8 mouse cellular contexts compared by ENCODE assay signal in the genomic region with DNA sequence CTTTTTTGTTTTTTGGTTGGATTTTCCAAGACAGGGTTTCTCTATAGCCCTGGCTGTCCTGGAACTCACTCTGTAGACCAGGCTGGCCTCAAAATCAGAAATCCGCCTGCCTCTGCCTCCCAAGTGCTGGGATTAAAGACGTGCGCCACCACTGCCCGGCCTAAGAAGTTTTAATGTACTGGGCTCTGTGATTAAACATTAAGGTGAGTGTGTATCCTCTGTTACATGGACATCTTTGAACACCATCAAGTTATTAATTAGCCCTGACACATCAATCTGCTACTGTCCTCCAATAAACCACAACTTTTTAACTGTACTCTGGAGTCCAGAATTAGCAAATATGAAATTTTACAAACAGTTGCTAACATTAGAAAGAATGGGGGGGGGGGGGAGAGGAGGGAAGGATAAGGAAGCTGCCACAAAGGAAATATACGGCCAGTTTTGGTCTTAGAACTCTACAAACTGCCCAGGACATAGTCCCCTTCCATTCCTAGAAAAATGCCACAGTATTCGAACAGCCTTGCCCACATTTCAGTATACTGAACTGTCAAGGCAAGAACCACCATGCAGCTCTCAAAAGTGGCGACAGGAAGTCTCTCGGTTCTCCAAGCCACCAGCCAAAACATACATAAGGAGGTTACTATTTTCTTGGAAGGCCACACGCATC. TPM values are rescaled to one million over a fixed set of nuclear protein-coding genes. Genes with fewer than 3 reads are reported as not detected.
DNase-seq lines count a peak whose midpoint lies in the region; ATAC-seq and TF ChIP-seq lines count a peak whose summit lies in the region.

No protein-coding gene starts in this region.

- no peak for TF ChIP-seq CTCF in kidney, adult 2 months (conservative IDR thresholded peaks at IDR 0.05; ENCODE audit: insufficient read depth, insufficient read length, low read depth, low read length)
- no peak for TF ChIP-seq CTCF in bone marrow macrophage, adult 2 months (IDR thresholded peaks at IDR 0.05; ENCODE audit: low read depth, low read length)

- H3K27ac ChIP-seq in kidney, adult 2 months (ENCODE audit: insufficient read depth, low read depth, low read length), result peak overlapping the region; percentile 90
- peak overlapping the region; percentile 69 for H3K27ac ChIP-seq in bone marrow macrophage, adult 2 months (ENCODE audit: insufficient read depth, low read depth, low read length)
- no peak overlapping the region for H3K27ac ChIP-seq in forebrain, embryonic 15.5 days (replicated peaks)
- H3K27ac ChIP-seq in macrophage, result peak overlapping the region; percentile 77; the same call in 1 of the 2 replicates

- H3K4me3 ChIP-seq in kidney, adult 2 months (ENCODE audit: insufficient read depth, low read depth, low read length), result peak overlapping the region; percentile 83
- peak overlapping the region; percentile 48 for H3K4me3 ChIP-seq in bone marrow macrophage, adult 2 months (ENCODE audit: insufficient read depth, low read length)
- H3K4me3 ChIP-seq in forebrain, embryonic 15.5 days, result peak overlapping the region; percentile 81
- H3K4me3 ChIP-seq in macrophage (ENCODE audit: inconsistent target), result peak overlapping the region; percentile 59; the same call in 1 of the 2 replicates

- DNase-seq in kidney, adult 2 months, result peak; percentile 67
- DNase-seq in kidney, postnatal 36 days, result no peak
- no peak for DNase-seq in frontal cortex, postnatal 14 days (ENCODE audit: low spot score in 2 of 2)
- DNase-seq in right cerebral cortex, postnatal 10 days (ENCODE audit: low spot score in 2 of 2), result no peak

- H3K9me3 ChIP-seq in forebrain, embryonic 15.5 days, result no peaks in the 10 kb centered on the region

- H3K4me2 ChIP-seq in forebrain, embryonic 15.5 days (replicated peaks), result peak overlapping the region; percentile 85

- 31% methylated on average over 9 of the region's 9 CpGs for WGBS in kidney, adult 2 months
- WGBS in forebrain, embryonic 15.5 days, result 82% methylated on average over 9 of the region's 9 CpGs
- WGBS in macrophage (ENCODE audit: missing documents), result 43% methylated on average over 9 of the region's 9 CpGs

- H3K4me1 ChIP-seq in kidney, adult 2 months (ENCODE audit: control insufficient read depth, insufficient read depth, low read length), result peaks cover 6% of the 10 kb centered on the region; the same call in 1 of the 2 replicates
- peaks cover 22% of the 10 kb centered on the region for H3K4me1 ChIP-seq in bone marrow macrophage, adult 2 months (ENCODE audit: control insufficient read depth, insufficient read depth, low read length)
- H3K4me1 ChIP-seq in forebrain, embryonic 15.5 days, result peaks cover 24% of the 10 kb centered on the region

- 0 out of 2 replicates have a peak overlapping the region, but pooled peaks have one; percentile 69 for H3K9ac ChIP-seq in forebrain, embryonic 15.5 days (replicated peaks)

- H3K27me3 ChIP-seq in kidney, adult 2 months (replicated peaks; ENCODE audit: control insufficient read depth, insufficient read depth, low read length), result no peaks in the 10 kb centered on the region
- no peaks in the 10 kb centered on the region for H3K27me3 ChIP-seq in forebrain, embryonic 15.5 days

- TF ChIP-seq POLR2A in kidney, adult 2 months (IDR thresholded peaks at IDR 0.05; ENCODE audit: low read depth, low read length), result no peak
- no peak for TF ChIP-seq POLR2A in bone marrow macrophage, adult 2 months (IDR thresholded peaks at IDR 0.05; ENCODE audit: borderline replicate concordance, low read depth, low read length)

- H3K36me3 ChIP-seq in kidney, adult 2 months (ENCODE audit: control insufficient read depth, insufficient read depth, low read length), result no peaks in the 10 kb centered on the region
- H3K36me3 ChIP-seq in forebrain, embryonic 15.5 days, result no peaks in the 10 kb centered on the region
- H3K36me3 ChIP-seq in macrophage (ENCODE audit: inconsistent target), result no peaks in the 10 kb centered on the region

- H3K79me2 ChIP-seq in macrophage (ENCODE audit: inconsistent target), result peaks cover 43% of the 10 kb centered on the region; the same call in 1 of the 2 replicates

- ATAC-seq in forebrain, embryonic 15.5 days (replicated peaks), result no peak
- ATAC-seq in inflammation-experienced regulatory T-cells, adult 6 months, result no peak

RNA-seq across cellular contexts. Expression of gene Rffl, which starts 1.4 kb away (rescaled TPM):
- polyA plus RNA-seq in kidney, adult 2 months (2012; rRNA removed), result 15.3 and 19.4 TPM in 2 replicates
- polyA plus RNA-seq in bone marrow macrophage, adult 2 months (2012; ENCODE audit: insufficient read depth, insufficient read length, missing spikeins), result 11.7 and 12.7 TPM in 2 replicates
- polyA plus RNA-seq in forebrain, embryonic 15.5 days (2015; fragmentation: Nextera tagmentation; extraction: Ambion mirVana), result 8.7 and 10.0 TPM in 2 replicates
- total RNA-seq in macrophage (2018; cell fraction: chromatin; rRNA removed), result 100 to 1,000 TPM in 5 of 26 experiments, 10 to 100 TPM in 21; 15.0 to 117 (median 32.3) TPM
- 10 to 100 TPM in 9 of 26 experiments, 1 to 10 TPM in 17; 4.6 to 45.6 (median 8.9) TPM for total RNA-seq in macrophage (2018; cell fraction: cytosol; rRNA removed)
- 100 to 1,000 TPM in 1 of 26 experiments, 10 to 100 TPM in 22, 1 to 10 TPM in 3; 6.6 to 103 (median 36.2) TPM for total RNA-seq in macrophage (2018; cell fraction: nucleus; rRNA removed)
- polyA plus RNA-seq in macrophage (2018), result 3.1 to 7.7 TPM (median 5.0 TPM) in 3 replicates
- 10 to 100 TPM in 1 of 3 experiments, 1 to 10 TPM in 2; 6.0 to 10.1 (median 9.1) TPM for polyA plus RNA-seq in inflammation-experienced regulatory T-cells, adult 6 months (2017; shearing (Covaris generic))

RNA-seq across cellular contexts. Expression of gene Rad51d, which starts 20.8 kb away (rescaled TPM):
- 13.7 and 15.7 TPM in 2 replicates for polyA plus RNA-seq in kidney, adult 2 months (2012; rRNA removed)
- polyA plus RNA-seq in bone marrow macrophage, adult 2 months (2012; ENCODE audit: insufficient read depth, insufficient read length, missing spikeins), result 14.8 and 16.4 TPM in 2 replicates
- polyA plus RNA-seq in forebrain, embryonic 15.5 days (2015; fragmentation: Nextera tagmentation; extraction: Ambion mirVana), result 13.5 and 14.2 TPM in 2 replicates
- 10 to 100 TPM in 14 of 26 experiments, 1 to 10 TPM in 12; 2.7 to 28.2 (median 12.2) TPM for total RNA-seq in macrophage (2018; cell fraction: chromatin; rRNA removed)
- 10 to 100 TPM in 12 of 26 experiments, 1 to 10 TPM in 14; 3.4 to 12.7 (median 9.8) TPM for total RNA-seq in macrophage (2018; cell fraction: cytosol; rRNA removed)
- 10 to 100 TPM in 13 of 26 experiments, 1 to 10 TPM in 13; 3.7 to 23.6 (median 10.2) TPM for total RNA-seq in macrophage (2018; cell fraction: nucleus; rRNA removed)
- 6.3 to 8.1 TPM (median 7.7 TPM) in 3 replicates for polyA plus RNA-seq in macrophage (2018)
- 10 to 100 TPM; 25.9 to 32.4 (median 30.9) TPM for polyA plus RNA-seq in inflammation-experienced regulatory T-cells, adult 6 months (2017; shearing (Covaris generic))

RNA-seq across cellular contexts. Expression of gene Fndc8, which starts 22.3 kb away (rescaled TPM):
- polyA plus RNA-seq in kidney, adult 2 months (2012; rRNA removed), result 0.13 and 0.19 TPM in 2 replicates
- polyA plus RNA-seq in bone marrow macrophage, adult 2 months (2012; ENCODE audit: insufficient read depth, insufficient read length, missing spikeins), result not detected in 2 replicates
- 0.23 and 0.60 TPM in 2 replicates for polyA plus RNA-seq in forebrain, embryonic 15.5 days (2015; fragmentation: Nextera tagmentation; extraction: Ambion mirVana)
- not detected for total RNA-seq in macrophage (2018; cell fraction: chromatin; rRNA removed)
- not detected for total RNA-seq in macrophage (2018; cell fraction: cytosol; rRNA removed)
- not detected for total RNA-seq in macrophage (2018; cell fraction: nucleus; rRNA removed)
- polyA plus RNA-seq in macrophage (2018), result not detected in 3 replicates
- not detected for polyA plus RNA-seq in inflammation-experienced regulatory T-cells, adult 6 months (2017; shearing (Covaris generic))

RNA-seq across cellular contexts. Expression of gene Nle1, which starts 38.6 kb away (rescaled TPM):
- 16.3 and 16.9 TPM in 2 replicates for polyA plus RNA-seq in kidney, adult 2 months (2012; rRNA removed)
- polyA plus RNA-seq in bone marrow macrophage, adult 2 months (2012; ENCODE audit: insufficient read depth, insufficient read length, missing spikeins), result 3.8 and 10.3 TPM in 2 replicates
- 32.0 and 37.5 TPM in 2 replicates for polyA plus RNA-seq in forebrain, embryonic 15.5 days (2015; fragmentation: Nextera tagmentation; extraction: Ambion mirVana)
- 10 to 100 TPM in 19 of 26 experiments, 1 to 10 TPM in 7; 3.0 to 36.5 (median 15.5) TPM for total RNA-seq in macrophage (2018; cell fraction: chromatin; rRNA removed)
- total RNA-seq in macrophage (2018; cell fraction: cytosol; rRNA removed), result 1 to 10 TPM; 1.9 to 5.6 (median 3.9) TPM
- 10 to 100 TPM in 12 of 26 experiments, 1 to 10 TPM in 14; 2.0 to 28.4 (median 7.1) TPM for total RNA-seq in macrophage (2018; cell fraction: nucleus; rRNA removed)
- 3.3 to 10.8 TPM (median 3.7 TPM) in 3 replicates for polyA plus RNA-seq in macrophage (2018)
- polyA plus RNA-seq in inflammation-experienced regulatory T-cells, adult 6 months (2017; shearing (Covaris generic)), result 10 to 100 TPM; 17.9 to 56.0 (median 48.0) TPM

RNA-seq across cellular contexts. Expression of gene Unc45b, which starts 40.7 kb away (rescaled TPM):
- 5.0 and 7.9 TPM in 2 replicates for polyA plus RNA-seq in kidney, adult 2 months (2012; rRNA removed)
- polyA plus RNA-seq in bone marrow macrophage, adult 2 months (2012; ENCODE audit: insufficient read depth, insufficient read length, missing spikeins), result not detected in 2 replicates
- 1.0 and 1.3 TPM in 2 replicates for polyA plus RNA-seq in forebrain, embryonic 15.5 days (2015; fragmentation: Nextera tagmentation; extraction: Ambion mirVana)
- 1 to 10 TPM in 1 of 26 experiments, under 1 TPM in 2, not detected in 23; 0.16 to 2.3 (median 0.75) TPM for total RNA-seq in macrophage (2018; cell fraction: chromatin; rRNA removed)
- under 1 TPM in 4 of 26 experiments, not detected in 22; 0.03 to 0.14 (median 0.06) TPM for total RNA-seq in macrophage (2018; cell fraction: cytosol; rRNA removed)
- under 1 TPM in 2 of 26 experiments, not detected in 24; 0.11 to 0.58 TPM for total RNA-seq in macrophage (2018; cell fraction: nucleus; rRNA removed)
- polyA plus RNA-seq in macrophage (2018), result 0.06 TPM in 1 of 3 replicates, not detected in the others
- under 1 TPM in 1 of 3 experiments, not detected in 2; 0.25 TPM for polyA plus RNA-seq in inflammation-experienced regulatory T-cells, adult 6 months (2017; shearing (Covaris generic))
